Mouse (Mus musculus) intestine, embryonic 14.5 days (tissue): ENCODE results near the gene Ybx3. TPM values are rescaled to one million over a fixed set of nuclear protein-coding genes. Genes with fewer than 3 reads are reported as not detected.

Experiments
- ATAC-seq: fragments of 200-750 bp; cut with Nextera tagmentation; replicated peaks from 2 replicates; pipeline ENCODE4 v1.8.0; 2017; ENCODE audit warnings: low read depth, moderate number of reproducible peaks, moderate TSS enrichment, moderate library complexity; ENCODE audit not compliant: low FRiP score, low TSS enrichment
- DNase-seq: peaks from one replicate; pipeline ENCODE4 v3.0.0-alpha.2; 2018; ENCODE audit warnings: low spot score
- H3K27ac ChIP-seq: fragments of 300-500 bp; sonication (generic); 2 replicates; pipeline ENCODE4 v1.5.1; 2014; ENCODE audit warnings: low read depth, mild to moderate bottlenecking, control low read depth
- H3K27me3 ChIP-seq: fragments of 300-500 bp; sonication (generic); replicated peaks from 2 replicates; pipeline ENCODE4 v1.6.1; 2014; ENCODE audit warnings: low read length, control low read depth; ENCODE audit not compliant: control insufficient read depth, insufficient read depth
- H3K36me3 ChIP-seq: fragments of 300-500 bp; sonication (generic); 2 replicates; pipeline ENCODE4 v1.6.1; 2014; ENCODE audit warnings: low read length, control low read depth; ENCODE audit not compliant: control insufficient read depth, insufficient read depth
- H3K4me1 ChIP-seq: fragments of 300-500 bp; sonication (generic); replicated peaks from 2 replicates; pipeline ENCODE4 v1.6.1; 2014; ENCODE audit warnings: low read length, control low read depth, mixed read lengths; ENCODE audit not compliant: control insufficient read depth, insufficient read depth
- H3K4me2 ChIP-seq: fragments of 300-500 bp; sonication (generic); 2 replicates; pipeline ENCODE4 v1.6.1; 2014; ENCODE audit warnings: low read length
- H3K4me3 ChIP-seq: fragments of 300-500 bp; sonication (generic); 2 replicates; pipeline ENCODE4 v1.5.1; 2014; ENCODE audit warnings: low read depth, low read length, control low read depth, mixed read lengths
- H3K9ac ChIP-seq: fragments of 300-500 bp; sonication (generic); 2 replicates; pipeline ENCODE4 v1.6.1; 2014; ENCODE audit warnings: mild to moderate bottlenecking, low read length
- H3K9me3 ChIP-seq: fragments of 300-500 bp; sonication (generic); 2 replicates; pipeline ENCODE4 v1.6.1; 2016; ENCODE audit warnings: low read length, control low read depth; ENCODE audit not compliant: control insufficient read depth
- WGBS: fragments of 180-500 bp; shearing (Covaris S2); extraction: QIAGEN DNeasy Blood & Tissue Kit; methylation state at CpG from one replicate; pipeline ENCODE4 v1.1.7; 2014; 5-methylcytosine and 5-hydroxymethylcytosine counted together
- polyA plus RNA-seq: library from polyadenylated mRNA; unstranded; fragments of >200 nt; fragmentation: Nextera tagmentation; extraction: Ambion mirVana; gene quantifications from 2 replicates; pipeline ENCODE4 v1.2.1, GENCODE M21; 2014

The Ybx3 gene
- polyA plus RNA-seq, 1 experiment from 2014 or later: 74.9 TPM

GRCm38 (mm10) chr6:131359543-131359942, 28.7 kb downstream of the Ybx3 start:
- Histone ChIP-seq H3K27me3 (no peaks in the 10 kb centered on the region), H3K4me3 (no peak overlapping the region), H3K9ac (no peak overlapping the region), H3K36me3 (peaks cover 13% of the 10 kb centered on the region), H3K9me3 (no peaks in the 10 kb centered on the region), H3K4me1 (no peaks in the 10 kb centered on the region), H3K4me2 (no peak overlapping the region), H3K27ac (no peak overlapping the region)
- WGBS: 85% methylated on average over 2 of the region's 2 CpGs
- ATAC-seq (no peak), DNase-seq (no peak)

- H3K4me3 ChIP-seq: no peak overlapping the region
- H3K4me1 ChIP-seq: no peaks in the 10 kb centered on the region
- DNase-seq (no peak), ATAC-seq (no peak)
- no peaks in the 10 kb centered on the region for H3K36me3 ChIP-seq
- 23% methylated on average over 4 of the region's 4 CpGs for WGBS
- no peaks in the 10 kb centered on the region for H3K27me3 ChIP-seq
- H3K9ac ChIP-seq: no peak overlapping the region
- H3K27ac ChIP-seq: no peak overlapping the region
- H3K9me3 ChIP-seq: no peaks in the 10 kb centered on the region
- no peak overlapping the region for H3K4me2 ChIP-seq
These were observed 33.4 kb downstream of the Ybx3 start for GRCm38 (mm10) chr6:131354913-131355312.

- Histone ChIP-seq H3K9ac (0 out of 2 replicates have a peak within 1 kb of the TSS, but pooled peaks have one; percentile 2), H3K27me3 (no peaks in the 10 kb centered on the region), H3K4me1 (no peaks in the 10 kb centered on the region), H3K36me3 (no peaks in the 10 kb centered on the region), H3K4me2 (peak within 1 kb of the TSS; percentile 61), H3K27ac (no peak within 1 kb of the TSS), H3K4me3 (peak within 1 kb of the TSS; percentile 29), H3K9me3 (no peaks in the 10 kb centered on the region)
- WGBS: 2% methylated on average over 16 of the region's 16 CpGs
- DNase-seq (peak; percentile 88), ATAC-seq (peak; percentile 92)
These were observed 34.8 kb downstream of the Ybx3 start, which contains the start of gene Styk1 for GRCm38 (mm10) chr6:131353352-131353919. Gene Styk1, minus strand, starts transcription at chr6:131353597.

GRCm38 (mm10) chr6:131347026-131347425, 41.2 kb downstream of the Ybx3 start:
- no peak for ATAC-seq
- 54% methylated on average over 2 of the region's 2 CpGs for WGBS

GRCm38 (mm10) chr6:131344346-131344745, 43.9 kb downstream of the Ybx3 start:
- Histone ChIP-seq H3K4me3 (no peak overlapping the region), H3K36me3 (no peaks in the 10 kb centered on the region), H3K27ac (no peak overlapping the region), H3K4me2 (no peak overlapping the region), H3K4me1 (no peaks in the 10 kb centered on the region), H3K27me3 (no peaks in the 10 kb centered on the region), H3K9ac (no peak overlapping the region), H3K9me3 (no peaks in the 10 kb centered on the region)
- DNase-seq (no peak), ATAC-seq (no peak)
- 79% methylated on average over 7 of the region's 7 CpGs for WGBS

More at GRCm38 (mm10) chr6:131347026-131347425, 41.2 kb downstream of the Ybx3 start:
- Histone ChIP-seq H3K4me3 (no peak overlapping the region), H3K4me2 (no peak overlapping the region), H3K4me1 (no peaks in the 10 kb centered on the region), H3K9ac (no peak overlapping the region), H3K9me3 (no peaks in the 10 kb centered on the region), H3K27me3 (no peaks in the 10 kb centered on the region), H3K27ac (no peak overlapping the region), H3K36me3 (no peaks in the 10 kb centered on the region)
- DNase-seq: no peak

- WGBS: 41% methylated on average over 3 of the region's 3 CpGs
- ATAC-seq (no peak), DNase-seq (no peak)
- no peaks in the 10 kb centered on the region for H3K27me3 ChIP-seq
- no peak overlapping the region for H3K27ac ChIP-seq
- H3K9ac ChIP-seq: no peak overlapping the region
- no peaks in the 10 kb centered on the region for H3K9me3 ChIP-seq
- no peaks in the 10 kb centered on the region for H3K4me1 ChIP-seq
- no peak overlapping the region for H3K4me3 ChIP-seq
- no peak overlapping the region for H3K4me2 ChIP-seq
- no peaks in the 10 kb centered on the region for H3K36me3 ChIP-seq
These were observed 48.2 kb downstream of the Ybx3 start for GRCm38 (mm10) chr6:131340082-131340481.

- Histone ChIP-seq H3K4me2 (no peak overlapping the region), H3K4me1 (no peaks in the 10 kb centered on the region), H3K27me3 (no peaks in the 10 kb centered on the region), H3K9ac (no peak overlapping the region), H3K9me3 (no peaks in the 10 kb centered on the region), H3K4me3 (no peak overlapping the region), H3K27ac (no peak overlapping the region), H3K36me3 (no peaks in the 10 kb centered on the region)
- no peak for ATAC-seq
- no peak for DNase-seq
- 67% methylated on average over 3 of the region's 3 CpGs for WGBS
These were observed 49.0 kb downstream of the Ybx3 start for GRCm38 (mm10) chr6:131339309-131339708.

- Histone ChIP-seq H3K27me3 (no peaks in the 10 kb centered on the region), H3K9ac (no peak overlapping the region), H3K4me2 (no peak overlapping the region), H3K4me3 (no peak overlapping the region), H3K9me3 (no peaks in the 10 kb centered on the region), H3K4me1 (no peaks in the 10 kb centered on the region), H3K36me3 (no peaks in the 10 kb centered on the region), H3K27ac (no peak overlapping the region)
- WGBS: 80% methylated on average over 1 of the region's 1 CpGs
- ATAC-seq (no peak), DNase-seq (no peak)
These were observed 49.5 kb downstream of the Ybx3 start for GRCm38 (mm10) chr6:131338787-131339186.

GRCm38 (mm10) chr6:131327076-131327475, 61.2 kb downstream of the Ybx3 start:
- DNase-seq: no peak
- no peak for ATAC-seq

More at GRCm38 (mm10) chr6:131327076-131327475, 61.2 kb downstream of the Ybx3 start:
- Histone ChIP-seq H3K27ac (no peak overlapping the region), H3K4me3 (no peak overlapping the region), H3K4me2 (no peak overlapping the region), H3K27me3 (no peaks in the 10 kb centered on the region), H3K36me3 (no peaks in the 10 kb centered on the region), H3K9me3 (no peaks in the 10 kb centered on the region), H3K9ac (no peak overlapping the region), H3K4me1 (no peaks in the 10 kb centered on the region)
- WGBS: 83% methylated on average over 2 of the region's 2 CpGs
